8 mouse cellular contexts compared by ENCODE assay signal in genomic region chr10:127170837-127171272, GRCm38 (mm10). TPM values are rescaled to one million over a fixed set of nuclear protein-coding genes. Genes with fewer than 3 reads are reported as not detected.
DNase-seq lines count a peak whose midpoint lies in the region; ATAC-seq and TF ChIP-seq lines count a peak whose summit lies in the region.

No protein-coding gene starts in this region.

- peaks cover 44% of the 10 kb centered on the region for H3K27me3 ChIP-seq in forebrain, embryonic 16.5 days (replicated peaks; ENCODE audit: control insufficient read depth, insufficient read depth, low read length)
- H3K27me3 ChIP-seq in hindbrain, embryonic 15.5 days, result peaks cover 40% of the 10 kb centered on the region
- H3K27me3 ChIP-seq in limb, embryonic 15.5 days, result peaks cover 73% of the 10 kb centered on the region
- peaks cover 17% of the 10 kb centered on the region for H3K27me3 ChIP-seq in midbrain, embryonic 16.5 days (ENCODE audit: control insufficient read depth, insufficient read depth, low read depth, low read length)
- no peaks in the 10 kb centered on the region for H3K27me3 ChIP-seq in splenic B cell, adult 2 months (ENCODE audit: control insufficient read depth, insufficient read depth, low read length, poor library complexity, severe bottlenecking)

- H3K27ac ChIP-seq in forebrain, embryonic 16.5 days (ENCODE audit: low read length), result no peak overlapping the region
- H3K27ac ChIP-seq in hindbrain, embryonic 15.5 days (replicated peaks), result no peak overlapping the region
- H3K27ac ChIP-seq in limb, embryonic 15.5 days, result no peak overlapping the region
- H3K27ac ChIP-seq in midbrain, embryonic 16.5 days (ENCODE audit: low read length), result no peak overlapping the region

- no peaks in the 10 kb centered on the region for H3K9me3 ChIP-seq in forebrain, embryonic 16.5 days (ENCODE audit: control insufficient read depth, low read length)
- H3K9me3 ChIP-seq in hindbrain, embryonic 15.5 days, result no peaks in the 10 kb centered on the region
- H3K9me3 ChIP-seq in limb, embryonic 15.5 days, result no peaks in the 10 kb centered on the region
- H3K9me3 ChIP-seq in midbrain, embryonic 16.5 days (replicated peaks; ENCODE audit: control insufficient read depth, low read length, poor library complexity, severe bottlenecking), result no peaks in the 10 kb centered on the region

- peak overlapping the region; percentile 28 for H3K4me3 ChIP-seq in forebrain, embryonic 16.5 days (replicated peaks; ENCODE audit: low read length)
- peak overlapping the region; percentile 9 for H3K4me3 ChIP-seq in hindbrain, embryonic 15.5 days
- H3K4me3 ChIP-seq in limb, embryonic 15.5 days, result peak overlapping the region; percentile 43
- H3K4me3 ChIP-seq in midbrain, embryonic 16.5 days (ENCODE audit: low read depth, low read length), result peak overlapping the region; percentile 9

- TF ChIP-seq CTCF in brain, embryonic 14.5 days (IDR thresholded peaks at IDR 0.05; ENCODE audit: borderline replicate concordance, extremely low read depth, insufficient read depth, insufficient read length), result peak; percentile 79

- ATAC-seq in cerebellum, adult (ENCODE audit: insufficient number of reproducible peaks, low FRiP score, low TSS enrichment), result no peak
- 0 out of 2 replicates have a peak, but pooled peaks have one; percentile 47 for ATAC-seq in forebrain, embryonic 16.5 days
- peak; percentile 17; the same call in 1 of the 2 replicates for ATAC-seq in hindbrain, embryonic 15.5 days (ENCODE audit: low FRiP score, low read depth)
- no peak for ATAC-seq in limb, embryonic 15.5 days (ENCODE audit: insufficient number of reproducible peaks, low FRiP score, low TSS enrichment, low read depth)
- ATAC-seq in midbrain, embryonic 16.5 days, result 0 out of 2 replicates have a peak, but pooled peaks have one; percentile 19

- H3K4me1 ChIP-seq in forebrain, embryonic 16.5 days (replicated peaks; ENCODE audit: control insufficient read depth, insufficient read depth, low read length), result peaks cover 19% of the 10 kb centered on the region
- peaks cover 35% of the 10 kb centered on the region for H3K4me1 ChIP-seq in hindbrain, embryonic 15.5 days (replicated peaks)
- peaks cover 30% of the 10 kb centered on the region for H3K4me1 ChIP-seq in limb, embryonic 15.5 days
- peaks cover 21% of the 10 kb centered on the region for H3K4me1 ChIP-seq in midbrain, embryonic 16.5 days (ENCODE audit: control insufficient read depth, insufficient read depth, low read length)

- peak; percentile 43 to 57 for DNase-seq in cerebellum, adult 18-20 months
- peak; percentile 67 for DNase-seq in brain, embryonic 14.5 days (ENCODE audit: low read depth)
- peak; percentile 88 for DNase-seq in splenic B cell, adult 2 months (ENCODE audit: low read depth, low spot score)

- no peak overlapping the region for H3K9ac ChIP-seq in forebrain, embryonic 16.5 days (replicated peaks; ENCODE audit: low read depth, low read length)
- H3K9ac ChIP-seq in hindbrain, embryonic 15.5 days, result no peak overlapping the region
- H3K9ac ChIP-seq in limb, embryonic 15.5 days, result no peak overlapping the region
- H3K9ac ChIP-seq in midbrain, embryonic 16.5 days (ENCODE audit: low read depth, low read length), result no peak overlapping the region

- WGBS in forebrain, embryonic 16.5 days, result 2% methylated on average over 29 of the region's 29 CpGs
- 3% methylated on average over 29 of the region's 29 CpGs for WGBS in hindbrain, embryonic 15.5 days
- under 1% methylated on average over 28 of the region's 29 CpGs for WGBS in limb, embryonic 15.5 days
- 2% methylated on average over 29 of the region's 29 CpGs for WGBS in midbrain, embryonic 16.5 days

- H3K36me3 ChIP-seq in forebrain, embryonic 16.5 days (ENCODE audit: control insufficient read depth, insufficient read depth), result no peaks in the 10 kb centered on the region
- H3K36me3 ChIP-seq in hindbrain, embryonic 15.5 days, result 0 out of 2 replicates have a peak, but pooled peaks cover 3% of the 10 kb centered on the region
- H3K36me3 ChIP-seq in limb, embryonic 15.5 days, result no peaks in the 10 kb centered on the region
- H3K36me3 ChIP-seq in midbrain, embryonic 16.5 days (ENCODE audit: control insufficient read depth, insufficient read depth, low read length), result peaks cover 10% of the 10 kb centered on the region; the same call in 1 of the 2 replicates
- peaks cover 15% of the 10 kb centered on the region for H3K36me3 ChIP-seq in splenic B cell, adult 2 months (ENCODE audit: control insufficient read depth, insufficient read depth, low read length, poor library complexity, severe bottlenecking)

- no peak for TF ChIP-seq POLR2A in brain, embryonic 14.5 days (IDR thresholded peaks at IDR 0.05; ENCODE audit: borderline replicate concordance, extremely low read depth, insufficient read depth, insufficient read length, poor library complexity, severe bottlenecking)

- peak overlapping the region; percentile 44 for H3K4me2 ChIP-seq in forebrain, embryonic 16.5 days (ENCODE audit: low read length)
- peak overlapping the region; percentile 48 for H3K4me2 ChIP-seq in hindbrain, embryonic 15.5 days
- H3K4me2 ChIP-seq in limb, embryonic 15.5 days, result peak overlapping the region; percentile 70
- H3K4me2 ChIP-seq in midbrain, embryonic 16.5 days (ENCODE audit: low read length), result peak overlapping the region; percentile 39

RNA-seq across cellular contexts. Expression of gene B4galnt1, which starts 5.8 kb away (rescaled TPM):
- 48.7 and 72.4 TPM in 2 replicates for polyA plus RNA-seq in brain, embryonic 14.5 days (2012; rRNA removed)
- polyA plus RNA-seq in forebrain, embryonic 16.5 days (2015; fragmentation: Nextera tagmentation; extraction: Ambion mirVana), result 41.5 and 45.8 TPM in 2 replicates
- 54.0 and 74.6 TPM in 2 replicates for polyA plus RNA-seq in hindbrain, embryonic 15.5 days (2015; fragmentation: Nextera tagmentation; extraction: Ambion mirVana)
- polyA plus RNA-seq in limb, embryonic 15.5 days (2015; fragmentation: Nextera tagmentation; extraction: Ambion mirVana), result 12.3 and 12.4 TPM in 2 replicates
- 60.7 and 71.7 TPM in 2 replicates for polyA plus RNA-seq in midbrain, embryonic 16.5 days (2015; fragmentation: Nextera tagmentation; extraction: Ambion mirVana)

RNA-seq across cellular contexts. Expression of gene Slc26a10, which starts 9.6 kb away (rescaled TPM):
- 1.1 and 2.6 TPM in 2 replicates for polyA plus RNA-seq in brain, embryonic 14.5 days (2012; rRNA removed)
- polyA plus RNA-seq in forebrain, embryonic 16.5 days (2015; fragmentation: Nextera tagmentation; extraction: Ambion mirVana), result 1.0 and 1.6 TPM in 2 replicates
- polyA plus RNA-seq in hindbrain, embryonic 15.5 days (2015; fragmentation: Nextera tagmentation; extraction: Ambion mirVana), result 0.91 and 1.0 TPM in 2 replicates
- 1.2 and 1.7 TPM in 2 replicates for polyA plus RNA-seq in limb, embryonic 15.5 days (2015; fragmentation: Nextera tagmentation; extraction: Ambion mirVana)
- 1.1 and 1.2 TPM in 2 replicates for polyA plus RNA-seq in midbrain, embryonic 16.5 days (2015; fragmentation: Nextera tagmentation; extraction: Ambion mirVana)

RNA-seq across cellular contexts. Expression of gene Arhgef25, which starts 19.0 kb away (rescaled TPM):
- 66.7 and 98.2 TPM in 2 replicates for polyA plus RNA-seq in brain, embryonic 14.5 days (2012; rRNA removed)
- 32.3 and 33.0 TPM in 2 replicates for polyA plus RNA-seq in forebrain, embryonic 16.5 days (2015; fragmentation: Nextera tagmentation; extraction: Ambion mirVana)
- polyA plus RNA-seq in hindbrain, embryonic 15.5 days (2015; fragmentation: Nextera tagmentation; extraction: Ambion mirVana), result 27.3 and 30.3 TPM in 2 replicates
- polyA plus RNA-seq in limb, embryonic 15.5 days (2015; fragmentation: Nextera tagmentation; extraction: Ambion mirVana), result 115 and 118 TPM in 2 replicates
- polyA plus RNA-seq in midbrain, embryonic 16.5 days (2015; fragmentation: Nextera tagmentation; extraction: Ambion mirVana), result 19.6 and 20.2 TPM in 2 replicates

RNA-seq across cellular contexts. Expression of gene Dtx3, which starts 24.7 kb away (rescaled TPM):
- 405 and 652 TPM in 2 replicates for polyA plus RNA-seq in brain, embryonic 14.5 days (2012; rRNA removed)
- polyA plus RNA-seq in forebrain, embryonic 16.5 days (2015; fragmentation: Nextera tagmentation; extraction: Ambion mirVana), result 179 and 224 TPM in 2 replicates
- 240 and 266 TPM in 2 replicates for polyA plus RNA-seq in hindbrain, embryonic 15.5 days (2015; fragmentation: Nextera tagmentation; extraction: Ambion mirVana)
- polyA plus RNA-seq in limb, embryonic 15.5 days (2015; fragmentation: Nextera tagmentation; extraction: Ambion mirVana), result 140 and 144 TPM in 2 replicates
- polyA plus RNA-seq in midbrain, embryonic 16.5 days (2015; fragmentation: Nextera tagmentation; extraction: Ambion mirVana), result 254 and 255 TPM in 2 replicates

RNA-seq across cellular contexts. Expression of gene Pip4k2c, which starts 40.5 kb away (rescaled TPM):
- polyA plus RNA-seq in brain, embryonic 14.5 days (2012; rRNA removed), result 20.2 and 24.7 TPM in 2 replicates
- 26.7 and 28.4 TPM in 2 replicates for polyA plus RNA-seq in forebrain, embryonic 16.5 days (2015; fragmentation: Nextera tagmentation; extraction: Ambion mirVana)
- polyA plus RNA-seq in hindbrain, embryonic 15.5 days (2015; fragmentation: Nextera tagmentation; extraction: Ambion mirVana), result 19.1 and 19.6 TPM in 2 replicates
- 27.8 and 29.8 TPM in 2 replicates for polyA plus RNA-seq in limb, embryonic 15.5 days (2015; fragmentation: Nextera tagmentation; extraction: Ambion mirVana)
- polyA plus RNA-seq in midbrain, embryonic 16.5 days (2015; fragmentation: Nextera tagmentation; extraction: Ambion mirVana), result 16.9 and 18.4 TPM in 2 replicates

Comparison
In these comparisons a context has a peak if more than half of its experiments do, and no peak if none do; other contexts are left out.
1. ATAC-seq: peak in forebrain, embryonic 16.5 days (single experiment), hindbrain, embryonic 15.5 days (single experiment) and midbrain, embryonic 16.5 days (single experiment); none in cerebellum, adult (single experiment) and limb, embryonic 15.5 days (single experiment).
2. Peak in every context shown above with its lines, with median percentiles within 50 percentile points of each other: DNase-seq, H3K4me2 ChIP-seq and H3K4me3 ChIP-seq.